Mouse (Mus musculus): ENCODE results near the gene Tex36.

DNA sequence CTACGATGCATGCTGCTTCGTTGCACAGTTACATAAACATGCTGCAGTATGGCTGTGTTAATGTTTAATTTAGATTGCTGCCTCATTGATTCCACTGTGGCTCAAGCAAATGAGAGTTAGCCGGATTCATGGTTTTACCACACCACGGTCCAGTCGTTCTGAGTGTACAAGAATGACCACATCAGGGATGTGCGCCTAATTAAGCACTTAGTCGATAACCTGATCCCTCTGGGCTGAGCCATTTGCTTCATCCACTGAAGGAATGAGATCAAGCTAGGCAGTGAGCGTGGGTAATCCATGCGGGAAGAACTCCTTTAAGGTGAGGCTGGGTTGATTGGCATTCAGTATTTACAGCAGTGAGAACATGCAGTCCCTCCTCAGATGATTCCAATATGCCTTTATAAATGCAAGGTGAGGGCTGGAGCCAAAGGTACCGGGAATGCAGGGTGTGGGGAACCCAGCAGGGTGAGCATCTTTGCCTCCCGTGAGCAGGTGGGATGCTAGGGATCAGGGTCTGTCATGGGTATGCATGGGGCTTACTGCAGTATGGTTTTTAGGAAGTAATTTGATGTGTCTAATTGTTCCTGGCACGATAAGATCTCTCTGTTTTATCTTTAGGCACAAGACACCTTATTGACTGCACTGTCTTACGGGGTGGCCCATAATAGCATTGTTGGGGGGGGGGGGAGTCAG, 6.1 kb upstream of the Tex36 start:
- no peak for TF ChIP-seq CTCF (IDR thresholded peaks at IDR 0.05; ENCODE audit: low read depth, low read length)
- TF ChIP-seq POLR2A (IDR thresholded peaks at IDR 0.05; ENCODE audit: extremely low read depth, insufficient read depth, low read length) = no peak

Measured in liver, adult 2 months (tissue).